Mouse (Mus musculus) hindlimb bud, embryonic 11.5 days (tissue): ENCODE measurements around the gene Clpsl2.
A peak's percentile ranks its signal among the peaks of the same experiment; 100 is the strongest.
"Not testable (repeated sequence)": the region's sequence is repeated elsewhere in the genome, so short reads cannot be mapped to it uniquely, and the experiment has no call there.

ENCODE experiments used
- DNase-seq: peaks from one replicate; pipeline ENCODE4 v3.0.0-alpha.2; 2012; ENCODE audit warnings: low read depth, low spot score; ENCODE audit errors: extremely low spot score

Clpsl2 gene

DNA sequence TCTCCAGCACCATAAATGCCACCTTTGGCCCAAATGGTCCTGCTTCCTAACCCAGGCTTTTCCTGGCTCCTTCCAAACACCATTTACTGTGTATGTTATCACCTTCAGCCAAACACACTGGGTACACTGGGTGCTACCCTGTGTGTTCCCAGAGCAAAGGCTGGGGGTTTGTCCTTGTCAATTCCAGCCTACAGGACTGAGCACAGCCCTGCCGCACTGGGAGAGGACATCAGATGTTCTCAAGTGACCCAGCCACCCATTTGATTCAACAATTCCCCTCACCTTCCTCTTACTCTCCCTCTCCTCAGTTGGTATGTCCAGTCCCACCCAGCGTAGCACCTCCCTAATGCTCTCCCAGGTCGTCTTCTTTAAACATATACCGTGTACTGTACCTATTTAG, 28.6 kb upstream of the Clpsl2 start:
- no peak for DNase-seq

DNA sequence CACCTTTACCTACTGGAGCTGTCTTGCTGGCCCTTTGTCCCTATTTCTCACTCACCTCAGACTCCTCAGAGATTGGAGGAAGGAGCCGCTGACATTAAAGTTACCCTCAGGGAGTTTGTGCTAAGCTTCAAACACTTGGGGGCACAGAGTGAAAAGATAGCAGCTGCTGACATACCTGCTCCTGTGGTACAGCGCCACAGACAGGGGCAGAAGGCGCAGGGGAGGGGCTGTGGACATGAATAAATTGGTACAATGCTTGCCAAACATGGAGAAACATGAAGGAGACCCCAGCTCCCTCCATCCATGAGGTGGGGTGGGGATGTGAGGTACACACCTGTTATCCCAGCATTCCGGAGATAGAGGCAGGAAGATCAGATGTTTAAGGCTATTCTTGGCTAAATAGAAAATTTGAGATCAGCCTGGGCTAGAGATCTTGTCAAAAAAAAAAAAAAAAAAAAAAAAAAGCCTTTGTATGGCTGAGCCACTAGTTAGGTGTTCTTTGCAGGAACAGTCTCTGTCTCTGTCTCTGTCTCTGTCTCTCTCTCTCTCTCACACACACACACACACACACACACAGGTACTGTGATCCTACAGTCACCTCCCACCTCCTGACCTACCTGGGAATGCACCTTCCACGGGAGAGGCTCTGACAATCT, 28.0 kb upstream of the Clpsl2 start:
- DNase-seq: no peak

DNA sequence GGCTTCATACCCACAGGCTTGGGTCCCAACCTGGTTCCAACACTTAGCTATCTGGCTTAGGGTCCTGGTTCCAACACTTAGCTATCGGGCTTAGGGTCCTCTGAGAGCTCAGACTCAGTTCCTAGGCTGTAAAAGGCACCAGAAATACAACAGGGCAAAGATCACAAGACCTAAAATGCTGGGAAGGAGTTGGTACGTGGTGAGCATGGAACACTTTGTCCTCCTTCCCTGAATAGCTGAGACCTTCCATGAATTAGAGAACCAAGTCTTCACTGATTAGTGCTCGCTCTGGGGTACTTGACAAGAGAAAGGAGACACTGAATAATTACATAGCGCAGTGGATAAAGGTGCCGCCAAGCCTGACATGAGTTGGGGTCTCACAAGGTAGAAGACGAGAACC, 27.3 kb upstream of the Clpsl2 start:
- no peak for DNase-seq

DNA sequence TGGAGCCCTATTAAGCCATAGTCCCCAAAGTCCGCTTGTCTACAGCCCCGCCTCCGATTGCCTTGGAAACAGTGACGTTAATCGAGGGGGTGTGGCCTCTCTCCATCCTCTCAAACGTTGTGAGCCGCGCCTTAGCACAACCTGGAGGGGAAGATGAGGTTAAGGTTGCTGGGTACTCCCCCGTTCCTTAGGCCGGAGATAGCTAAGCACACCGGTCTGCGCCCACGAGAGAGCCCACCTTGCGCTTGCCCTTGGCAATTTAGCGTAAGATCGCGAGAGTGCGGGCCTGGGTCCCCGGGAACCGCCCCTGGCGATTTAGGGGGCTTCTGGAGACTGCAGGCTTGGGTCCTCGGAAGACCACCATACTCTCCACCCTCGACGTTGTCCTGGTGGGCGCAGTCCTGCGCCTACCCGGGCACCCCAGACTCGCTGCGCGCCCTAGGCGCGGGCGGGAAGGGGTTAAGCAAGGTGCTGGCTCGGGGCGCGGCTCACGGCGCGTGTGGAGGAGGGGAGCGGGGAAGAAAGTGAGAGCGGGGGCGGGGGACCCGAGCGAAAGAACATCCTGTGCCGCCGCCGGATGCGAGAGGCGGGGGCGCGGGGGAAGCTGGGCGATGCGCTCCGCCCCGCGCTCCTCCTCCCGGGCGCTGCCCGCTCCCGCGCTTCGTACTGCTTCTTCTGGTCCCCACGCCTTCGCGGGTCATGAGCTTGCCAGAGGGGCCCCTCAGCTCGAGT, 26.4 kb upstream of the Clpsl2 start:
- peak; percentile 49 for DNase-seq

DNA sequence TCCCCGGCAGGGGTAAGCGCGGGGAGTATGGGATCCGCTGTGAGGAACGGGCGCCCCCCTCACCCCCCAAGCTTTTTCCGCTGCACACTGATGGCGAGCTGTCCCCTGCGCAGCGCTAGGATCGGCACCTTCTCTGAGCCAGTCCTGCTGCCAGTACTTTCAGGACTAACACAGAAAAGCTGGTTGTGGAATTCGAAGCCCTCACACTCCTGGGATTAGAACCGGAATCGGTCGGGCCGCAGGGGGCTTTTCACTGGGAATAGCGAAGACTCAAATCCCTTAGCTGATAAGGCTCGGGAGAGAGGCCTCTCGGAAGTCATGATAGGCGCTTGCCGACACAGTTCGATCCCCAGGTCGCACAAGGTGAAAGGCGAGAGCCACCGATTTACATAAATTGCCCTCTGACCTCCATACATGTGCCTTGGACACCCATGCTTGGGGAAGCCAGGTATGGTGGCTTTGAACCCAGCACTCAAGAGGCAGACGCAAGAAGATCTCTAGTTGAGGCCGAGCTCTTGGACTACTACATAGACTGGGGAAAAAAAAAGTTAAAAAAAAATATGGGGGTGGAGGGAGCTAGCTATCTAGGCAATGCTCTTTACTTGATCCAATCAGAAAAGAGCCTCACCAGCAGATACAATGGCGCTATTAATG, 25.7 kb upstream of the Clpsl2 start:
- no peak for DNase-seq

DNA sequence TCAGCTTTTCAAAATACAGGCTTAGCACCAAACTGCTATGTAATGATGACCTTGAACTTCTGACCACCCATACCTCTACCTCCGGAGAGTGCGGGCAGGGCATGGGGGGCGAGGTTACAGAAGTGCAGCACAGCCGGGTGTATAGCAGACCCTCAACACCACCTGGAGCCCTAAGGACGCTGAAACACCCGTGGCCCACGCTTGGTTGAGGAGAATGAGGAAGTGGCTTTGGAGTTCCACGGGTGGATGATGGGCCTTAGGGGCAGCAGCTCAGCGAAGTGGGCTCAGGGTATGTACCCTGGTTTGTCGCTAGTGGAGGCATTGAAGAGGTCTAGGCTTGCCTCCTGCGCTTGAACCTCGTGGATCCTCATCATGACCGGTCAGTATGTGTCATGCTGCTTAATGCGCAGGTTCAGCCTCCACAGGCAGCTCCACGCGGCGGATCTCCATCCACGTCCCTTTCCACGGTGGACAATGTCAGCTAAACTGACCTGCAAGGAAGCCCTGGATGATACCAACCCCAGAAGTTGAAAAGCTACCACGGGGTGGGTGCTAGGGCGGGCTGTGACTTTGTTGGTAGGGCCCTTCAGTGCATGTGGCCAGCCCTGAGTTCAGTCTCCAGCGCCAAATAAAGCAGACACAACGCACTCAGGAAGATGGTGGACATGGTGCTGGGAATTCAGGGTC, 25.1 kb upstream of the Clpsl2 start:
- no peak for DNase-seq

DNA sequence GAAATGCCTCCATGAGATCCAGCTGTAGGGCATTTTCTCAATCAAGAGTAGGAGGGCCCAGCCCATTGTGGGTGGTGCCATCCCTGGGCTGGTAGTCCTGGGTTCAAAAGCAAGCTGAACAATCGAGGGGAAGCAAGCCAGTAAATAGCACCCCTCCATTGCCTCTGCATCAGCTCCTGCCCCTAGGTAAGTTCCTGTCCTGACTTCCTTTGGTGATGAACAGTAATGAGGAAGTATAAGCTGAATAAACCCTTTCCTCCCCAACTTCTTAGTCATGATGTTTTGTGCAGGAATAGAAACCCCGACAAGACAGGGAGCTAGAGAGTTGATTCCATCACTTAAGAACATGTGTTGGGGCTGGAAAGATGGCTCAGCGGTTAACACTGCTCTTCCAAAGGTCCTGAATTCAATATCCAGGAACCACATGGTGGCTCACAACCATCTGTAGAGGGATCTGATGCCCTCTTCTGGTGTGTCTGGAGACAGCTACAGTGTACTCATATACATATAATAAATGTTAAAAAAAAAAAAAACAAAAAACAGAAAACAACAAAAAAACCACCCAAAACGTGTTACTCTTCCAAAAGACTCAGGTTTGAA, 24.3 kb upstream of the Clpsl2 start:
- DNase-seq: no peak

DNA sequence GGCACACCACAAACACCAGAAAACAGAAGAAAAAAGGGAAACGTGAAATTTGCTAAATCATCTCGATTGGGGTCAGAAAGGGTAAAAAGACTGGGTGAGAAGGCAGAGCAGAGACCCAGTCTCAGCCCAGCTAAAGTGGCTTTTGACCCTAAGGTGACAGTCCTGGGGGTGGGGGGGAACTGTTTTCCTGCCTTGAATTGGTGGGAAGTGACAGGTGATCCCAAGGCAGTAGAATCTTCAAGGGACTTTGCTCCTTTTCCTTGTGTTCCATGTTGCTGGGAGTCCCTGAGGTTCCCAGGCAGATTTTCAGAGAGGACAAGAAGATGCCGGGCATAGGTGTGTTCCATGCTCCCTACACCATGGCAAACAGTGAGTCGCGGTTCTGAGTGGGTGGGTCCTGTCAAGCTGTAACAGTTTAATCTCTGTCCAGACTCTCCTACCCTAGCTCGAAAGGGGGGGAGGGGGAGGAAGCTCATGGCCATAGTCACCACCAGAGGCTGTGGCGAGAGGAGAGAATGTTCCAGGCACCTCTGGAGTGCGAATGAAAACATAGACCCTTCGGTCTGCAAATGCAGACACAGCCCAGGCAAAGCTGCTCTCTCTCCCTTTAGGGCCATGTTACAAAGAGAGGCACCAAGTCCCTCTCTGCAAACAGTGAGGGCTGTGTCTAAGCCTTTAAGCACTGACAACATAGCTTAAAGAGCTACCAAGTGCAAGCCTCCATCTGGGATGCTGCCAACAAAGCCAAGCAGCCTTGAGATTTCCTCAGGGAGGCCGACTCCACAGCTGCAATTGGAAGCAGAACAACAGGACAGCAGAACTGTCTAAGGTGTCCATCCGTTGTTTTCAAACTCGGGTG, 21.8 kb upstream of the Clpsl2 start:
- no peak for DNase-seq

DNA sequence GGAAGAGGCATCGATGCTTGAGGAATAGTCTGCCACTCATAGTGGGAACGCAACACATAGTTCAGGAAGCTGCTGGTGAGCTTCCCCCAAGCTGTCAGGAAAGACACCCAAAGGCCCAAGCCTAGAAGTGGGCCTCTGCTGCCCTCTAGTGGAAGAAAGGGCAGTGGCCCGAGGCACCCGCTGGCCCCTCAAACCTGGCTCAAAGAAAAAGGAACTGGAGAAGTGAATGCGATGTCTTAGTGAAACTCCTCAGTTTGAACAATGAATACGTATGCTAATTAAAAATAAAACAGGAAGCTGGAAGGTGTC, 21.2 kb upstream of the Clpsl2 start:
- DNase-seq: peak; percentile 69

DNA sequence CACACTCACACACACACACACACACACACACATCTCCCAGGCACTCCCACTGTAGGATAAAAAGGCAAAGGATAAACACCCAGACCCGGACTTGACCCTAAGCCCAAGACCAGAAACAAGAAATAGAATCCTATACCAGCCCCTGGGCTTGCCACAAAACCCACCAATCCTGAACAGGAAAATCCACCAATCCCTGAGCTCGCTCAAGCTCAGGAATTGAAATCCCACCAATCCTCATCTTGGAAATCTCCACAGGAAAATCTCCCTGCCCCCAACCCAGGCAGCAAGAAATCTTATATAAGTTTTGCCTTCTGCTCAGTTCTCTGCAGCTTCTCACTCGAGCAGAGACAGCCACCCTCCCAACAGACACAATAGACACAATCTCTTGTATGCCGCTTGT, 20.1 kb upstream of the Clpsl2 start:
- no peak for DNase-seq

DNA sequence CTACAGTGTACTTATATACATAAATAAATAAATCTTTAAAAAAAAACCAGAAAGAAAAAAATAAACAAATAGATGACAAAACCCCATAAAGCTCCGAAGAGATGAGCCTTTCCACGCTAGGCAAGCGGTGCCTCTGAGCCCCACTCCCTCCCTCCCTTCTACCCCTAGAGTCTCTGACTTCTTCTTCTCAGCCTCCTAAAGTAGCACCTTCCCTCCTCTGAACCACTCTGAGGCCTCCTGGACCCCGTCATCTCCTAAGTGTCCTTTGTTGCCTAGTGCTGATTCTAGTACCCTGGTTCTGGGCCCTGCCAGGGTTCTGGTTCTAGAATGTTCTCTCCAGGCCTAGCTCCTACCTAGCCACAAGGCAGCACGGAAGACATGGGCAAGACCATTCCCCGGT, 18.7 kb upstream of the Clpsl2 start, which contains the start of gene Armc12:
Gene Armc12, plus strand, starts transcription at position 301 of the 400 bp plus-strand sequence.
- no peak for DNase-seq

DNA sequence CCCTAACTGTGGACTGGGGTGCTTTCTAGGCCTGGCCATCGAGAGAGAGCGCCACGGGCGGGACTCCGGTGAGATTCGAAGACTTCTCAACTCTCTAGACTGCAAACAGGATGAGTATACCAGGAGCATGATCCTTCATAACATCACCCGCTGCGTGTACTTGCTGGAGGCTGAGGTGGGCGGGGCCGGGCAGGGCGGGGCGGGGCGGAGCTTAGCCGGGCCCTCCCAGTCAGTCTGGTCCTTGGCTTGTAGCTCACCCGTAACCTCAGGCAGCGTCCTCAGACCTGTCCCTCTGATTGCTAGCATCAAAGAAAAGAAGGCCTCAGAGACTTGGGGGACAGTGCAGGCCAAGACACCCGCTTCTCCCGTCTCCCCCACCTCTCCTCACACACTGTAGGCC, 17.3 kb upstream of the Clpsl2 start:
- no peak for DNase-seq

DNA sequence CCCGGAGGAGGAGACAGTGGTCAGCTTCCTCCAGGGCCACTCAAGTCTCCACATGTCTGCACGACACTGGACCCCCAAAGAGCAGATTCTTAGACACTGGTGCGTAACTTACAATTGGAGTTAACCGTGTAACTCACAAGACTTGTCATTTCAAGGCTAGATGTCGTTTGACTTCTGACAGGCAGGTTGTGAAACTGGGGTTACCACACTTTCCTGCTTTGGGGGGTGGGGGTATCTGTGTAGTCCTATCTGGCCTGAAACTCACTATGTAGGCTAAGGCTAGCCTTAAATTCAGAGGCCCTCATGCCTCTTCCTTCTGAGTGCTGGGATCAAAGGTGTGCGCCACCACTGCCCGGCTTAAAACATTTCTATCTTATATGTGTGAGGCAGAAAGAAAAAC, 16.7 kb upstream of the Clpsl2 start:
- no peak for DNase-seq

DNA sequence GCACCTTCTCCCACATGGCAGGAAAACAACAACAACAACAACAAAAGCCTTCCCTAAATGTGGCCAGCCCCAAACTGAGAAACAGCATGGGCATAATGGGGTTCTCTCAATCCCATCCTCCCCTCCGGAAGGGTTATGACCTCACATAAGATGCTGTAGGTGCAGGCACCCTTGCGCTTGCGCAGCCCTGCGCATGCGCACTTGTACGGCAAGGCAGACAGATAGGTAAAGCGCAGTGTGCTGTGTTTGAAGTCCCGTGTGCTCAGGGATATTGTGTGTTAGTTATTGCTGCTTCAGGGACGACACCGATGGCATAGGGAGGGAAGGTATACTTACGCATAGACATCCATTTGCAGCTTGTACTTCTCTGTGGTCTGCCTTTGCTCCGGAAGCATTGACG, 15.9 kb upstream of the Clpsl2 start:
- no peak for DNase-seq

DNA sequence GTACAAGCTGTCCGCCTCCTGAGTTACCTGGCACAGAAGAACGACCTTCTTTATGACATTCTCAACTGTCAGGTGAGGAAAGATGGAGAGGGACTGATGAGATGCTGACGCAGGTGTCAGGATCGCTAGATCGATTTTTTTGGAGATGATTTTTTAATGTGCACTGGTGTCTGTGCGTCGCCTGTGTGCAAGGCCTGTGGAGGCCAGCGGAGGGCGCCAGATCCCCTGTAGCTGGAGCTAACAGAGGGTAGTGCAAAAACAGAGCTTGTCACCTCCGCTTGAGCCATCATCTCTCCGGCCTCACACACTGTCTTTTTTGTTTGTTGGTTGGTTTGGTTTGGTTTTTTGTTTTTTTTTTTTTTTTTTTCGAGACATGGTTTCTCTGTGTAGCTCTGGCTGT, 11.3 kb upstream of the Clpsl2 start:
- no peak for DNase-seq

DNA sequence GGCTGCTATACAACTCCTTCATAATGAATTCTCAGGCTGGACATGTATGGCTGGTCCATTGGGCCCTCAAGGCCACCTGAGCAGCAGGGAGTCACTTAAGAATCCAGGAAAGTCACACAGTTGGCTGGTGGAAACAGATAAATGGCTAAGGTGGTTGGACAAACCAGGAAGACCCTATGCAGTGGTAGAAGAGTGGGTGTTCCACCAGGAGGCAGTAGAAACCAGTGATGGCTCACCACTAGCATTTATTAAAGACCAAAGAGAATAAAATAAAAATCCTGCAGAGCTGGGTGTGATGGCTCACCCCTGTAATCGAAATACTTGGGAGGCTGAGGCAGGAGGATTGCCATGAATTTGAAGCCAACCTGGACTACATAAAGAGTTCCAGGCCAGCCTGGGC, 2.3 kb upstream of the Clpsl2 start:
- DNase-seq: no peak

DNA sequence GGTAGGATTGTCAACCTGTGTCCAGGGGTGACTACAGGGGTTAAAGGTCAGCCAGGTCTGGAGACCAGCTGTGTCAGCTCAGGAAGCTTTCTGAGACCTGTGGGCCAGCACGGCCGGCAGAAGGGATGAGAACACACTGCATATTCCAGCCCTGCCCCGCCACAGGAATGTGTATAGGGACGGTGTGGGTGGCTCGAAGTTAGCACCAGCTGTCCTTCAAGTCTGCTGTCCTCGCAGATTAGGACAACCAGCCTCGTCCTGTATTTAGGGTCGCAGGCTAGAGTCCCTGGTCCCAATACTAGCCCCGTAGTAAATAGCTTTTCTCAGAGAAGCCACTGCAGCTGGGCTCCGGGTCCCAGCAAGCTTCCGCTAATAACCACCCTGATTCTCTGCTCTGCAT, 661 bp upstream of the Clpsl2 start:
- DNase-seq: no peak

DNA sequence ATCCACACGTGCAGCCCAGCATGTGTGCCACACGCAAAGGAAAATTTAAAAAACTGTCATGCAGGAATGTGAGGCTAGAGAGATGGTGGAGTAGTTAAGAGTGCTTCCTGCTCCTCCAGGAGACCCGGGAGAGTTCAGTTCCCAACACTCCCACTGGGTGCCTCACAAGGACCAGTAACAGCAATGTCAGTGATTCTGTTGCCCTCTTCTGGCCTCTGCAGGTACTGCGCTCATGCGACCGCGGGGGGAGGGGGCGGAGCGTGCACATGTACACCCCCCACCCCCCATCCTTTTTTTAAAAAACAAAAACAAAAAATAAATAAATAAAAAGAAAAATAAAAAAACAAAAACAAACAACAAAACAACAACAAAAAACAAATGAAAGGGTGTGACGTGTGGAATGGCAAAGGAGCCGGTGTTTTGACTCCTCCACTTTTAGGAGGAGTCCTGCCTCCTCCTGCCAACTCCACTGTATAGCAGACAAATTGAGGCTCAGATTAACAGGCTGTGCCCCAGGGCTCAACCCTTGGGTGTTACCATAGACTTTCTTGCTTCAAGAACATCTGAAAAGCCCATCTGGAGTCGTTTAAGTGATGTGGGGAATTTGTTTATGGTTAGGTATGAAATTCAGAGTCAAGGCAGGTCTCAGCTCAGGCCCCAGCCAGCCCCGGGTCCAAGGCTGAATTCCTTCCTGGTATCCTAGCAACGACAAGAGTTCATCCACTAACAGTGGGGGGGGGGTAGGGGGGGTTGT, 4.0 kb downstream of the Clpsl2 start:
- DNase-seq: peak; percentile 66

DNA sequence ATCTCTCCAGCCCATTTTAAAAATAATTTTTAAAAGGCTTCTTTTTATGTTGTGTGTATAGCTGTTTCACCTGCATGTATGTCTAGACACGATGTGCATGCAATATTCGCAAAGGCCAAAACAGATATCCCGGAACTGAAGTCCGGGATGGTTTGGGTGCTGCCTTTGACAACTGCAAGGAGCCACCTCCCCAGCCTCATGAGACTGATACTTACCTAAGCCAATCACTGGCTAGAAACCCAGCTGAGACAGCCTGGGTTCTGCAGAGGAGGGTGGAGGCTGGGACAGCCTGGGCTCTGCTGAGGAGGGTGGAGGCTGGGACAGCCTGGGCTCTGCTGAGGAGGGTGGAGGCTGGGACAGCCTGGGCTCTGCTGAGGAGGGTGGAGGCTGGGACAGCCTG, 4.8 kb downstream of the Clpsl2 start:
- not testable (repeated sequence) for DNase-seq
